Comparison of ENCODE assay signal across 8 mouse cellular contexts in genomic region chr7:24506476-24506837, GRCm38 (mm10). TPM values are rescaled to one million over a fixed set of nuclear protein-coding genes. Genes with fewer than 3 reads are reported as not detected.
DNase-seq lines count a peak whose midpoint lies in the region; ATAC-seq and TF ChIP-seq lines count a peak whose summit lies in the region.

No protein-coding gene starts in this region.

- H3K9me3 ChIP-seq in liver, embryonic 14.5 days (ENCODE audit: control insufficient read depth, low read length) = no peaks in the 10 kb centered on the region

- 3% methylated on average over 12 of the region's 12 CpGs for WGBS in liver, embryonic 14.5 days (ENCODE audit: insufficient replicate concordance)
- WGBS in small intestine, adult 2 months = 2% methylated on average over 12 of the region's 12 CpGs

- H3K4me2 ChIP-seq in liver, embryonic 14.5 days (ENCODE audit: low read depth) = peak overlapping the region; percentile 93

- peaks cover 14% of the 10 kb centered on the region for H3K27me3 ChIP-seq in liver, embryonic 14.5 days (ENCODE audit: control insufficient read depth, insufficient read depth, low read length)
- H3K27me3 ChIP-seq in small intestine, adult 2 months (ENCODE audit: control insufficient read depth, insufficient read depth, low read length) = peaks cover 13% of the 10 kb centered on the region; the same call in 1 of the 2 replicates

- no peak for TF ChIP-seq POLR2A in small intestine, adult 2 months (IDR thresholded peaks at IDR 0.05; ENCODE audit: low read depth, low read length)

- H3K27ac ChIP-seq in liver, embryonic 14.5 days = no peak overlapping the region
- no peak overlapping the region for H3K27ac ChIP-seq in small intestine, adult 2 months (ENCODE audit: insufficient read depth, low read depth, low read length)

- H3K9ac ChIP-seq in liver, embryonic 14.5 days (replicated peaks) = peak overlapping the region; percentile 75

- TF ChIP-seq EP300 in liver, embryonic 14.5 days (IDR thresholded peaks at IDR 0.05; ENCODE audit: low read depth) = no peak

- H3K36me3 ChIP-seq in liver, embryonic 14.5 days (replicated peaks; ENCODE audit: control insufficient read depth, insufficient read depth, low read depth) = no peaks in the 10 kb centered on the region
- no peaks in the 10 kb centered on the region for H3K36me3 ChIP-seq in small intestine, adult 2 months (ENCODE audit: control insufficient read depth, insufficient read depth, low read length)

- peaks cover 0 to 10% of the 10 kb centered on the region in 2 experiments; a peak in 3 of 4 replicates for H3K4me1 ChIP-seq in liver, embryonic 14.5 days (replicated peaks; ENCODE audit: control insufficient read depth in 2 of 2, insufficient read depth in 2 of 2, low read length in 1 of 2)
- H3K4me1 ChIP-seq in small intestine, adult 2 months (ENCODE audit: control insufficient read depth, insufficient read depth, insufficient read length, low read length) = peaks cover 2% of the 10 kb centered on the region

- peak overlapping the region; percentile 66 to 81 for H3K4me3 ChIP-seq in liver, embryonic 14.5 days (ENCODE audit: insufficient read depth in 1 of 2, low read depth in 2 of 2, low read length in 2 of 2)
- peak overlapping the region; percentile 98 for H3K4me3 ChIP-seq in small intestine, adult 2 months (ENCODE audit: low read depth, low read length)

- ATAC-seq in liver, embryonic 14.5 days (ENCODE audit: insufficient read depth) = no peak
- ATAC-seq in erythroid progenitor cell, adult 5-6 weeks (replicated peaks; ENCODE audit: low FRiP score, poor library complexity, severe bottlenecking) = no peak

- no peak for TF ChIP-seq CTCF in liver, embryonic 14.5 days (IDR thresholded peaks at IDR 0.05; ENCODE audit: low read depth)
- no peak for TF ChIP-seq CTCF in small intestine, adult 2 months (IDR thresholded peaks at IDR 0.05; ENCODE audit: extremely low read depth, insufficient read length, insufficient replicate concordance, low read depth, low read length)

- DNase-seq in ovary, postnatal 36 days (ENCODE audit: low spot score) = peak; percentile 24
- DNase-seq in ovary, adult 18-20 months (ENCODE audit: low spot score) = no peak
- DNase-seq in cerebellum, adult 9-11 months = peak; percentile 87
- peak; percentile 94 for DNase-seq in heart, adult 11 months
- peak; percentile 72 for DNase-seq in kidney, adult 18-20 months
- DNase-seq in liver, embryonic 14.5 days (ENCODE audit: low read depth in 3 of 3, low spot score in 3 of 3) = no peak

RNA-seq across cellular contexts. Expression of gene Zfp428, which starts 0.3 kb away (rescaled TPM):
- 3.8 and 4.0 TPM in 2 replicates for polyA plus RNA-seq in liver, embryonic 14.5 days (2012; rRNA removed)
- polyA plus RNA-seq in liver, embryonic 14.5 days (2014; fragmentation: Nextera tagmentation; extraction: Ambion mirVana) = 2.3 TPM in 2 replicates
- 6.4 and 15.7 TPM in 2 replicates for polyA plus RNA-seq in small intestine, adult 2 months (2012; rRNA removed)
- 0.84 TPM in 1 of 2 replicates, not detected in the other for total RNA-seq in erythroid progenitor cell, adult 5-6 weeks (2015; ENCODE audit: low replicate concordance)
- total RNA-seq in erythroid progenitor cell, adult 5-6 weeks (2017; ENCODE audit: low replicate concordance) = 2.0 TPM in 1 of 2 replicates, not detected in the other

RNA-seq across cellular contexts. Expression of gene AC161166.1, which starts 5.8 kb away (rescaled TPM):
- polyA plus RNA-seq in liver, embryonic 14.5 days (2012; rRNA removed) = not detected in 2 replicates
- not detected in 2 replicates for polyA plus RNA-seq in liver, embryonic 14.5 days (2014; fragmentation: Nextera tagmentation; extraction: Ambion mirVana)
- not detected in 2 replicates for polyA plus RNA-seq in small intestine, adult 2 months (2012; rRNA removed)
- total RNA-seq in erythroid progenitor cell, adult 5-6 weeks (2015; ENCODE audit: low replicate concordance) = not detected in 2 replicates
- not detected in 2 replicates for total RNA-seq in erythroid progenitor cell, adult 5-6 weeks (2017; ENCODE audit: low replicate concordance)

RNA-seq across cellular contexts. Expression of gene Irgq, which starts 24.0 kb away (rescaled TPM):
- 1.7 and 1.8 TPM in 2 replicates for polyA plus RNA-seq in liver, embryonic 14.5 days (2012; rRNA removed)
- polyA plus RNA-seq in liver, embryonic 14.5 days (2014; fragmentation: Nextera tagmentation; extraction: Ambion mirVana) = 1.0 and 1.6 TPM in 2 replicates
- polyA plus RNA-seq in small intestine, adult 2 months (2012; rRNA removed) = 8.5 and 12.3 TPM in 2 replicates
- total RNA-seq in erythroid progenitor cell, adult 5-6 weeks (2015; ENCODE audit: low replicate concordance) = 1.1 and 1.3 TPM in 2 replicates
- 0.90 and 2.8 TPM in 2 replicates for total RNA-seq in erythroid progenitor cell, adult 5-6 weeks (2017; ENCODE audit: low replicate concordance)

RNA-seq across cellular contexts. Expression of gene Cadm4, which starts 24.6 kb away (rescaled TPM):
- 0.43 and 0.48 TPM in 2 replicates for polyA plus RNA-seq in liver, embryonic 14.5 days (2012; rRNA removed)
- polyA plus RNA-seq in liver, embryonic 14.5 days (2014; fragmentation: Nextera tagmentation; extraction: Ambion mirVana) = 0.05 TPM in 1 of 2 replicates, not detected in the other
- 2.9 and 4.7 TPM in 2 replicates for polyA plus RNA-seq in small intestine, adult 2 months (2012; rRNA removed)
- total RNA-seq in erythroid progenitor cell, adult 5-6 weeks (2015; ENCODE audit: low replicate concordance) = not detected in 2 replicates
- total RNA-seq in erythroid progenitor cell, adult 5-6 weeks (2017; ENCODE audit: low replicate concordance) = not detected in 2 replicates

RNA-seq across cellular contexts. Expression of gene Pinlyp, which starts 39.5 kb away (rescaled TPM):
- polyA plus RNA-seq in liver, embryonic 14.5 days (2012; rRNA removed) = not detected in 2 replicates
- not detected in 2 replicates for polyA plus RNA-seq in liver, embryonic 14.5 days (2014; fragmentation: Nextera tagmentation; extraction: Ambion mirVana)
- polyA plus RNA-seq in small intestine, adult 2 months (2012; rRNA removed) = 0.13 TPM in 1 of 2 replicates, not detected in the other
- total RNA-seq in erythroid progenitor cell, adult 5-6 weeks (2015; ENCODE audit: low replicate concordance) = not detected in 2 replicates
- not detected in 2 replicates for total RNA-seq in erythroid progenitor cell, adult 5-6 weeks (2017; ENCODE audit: low replicate concordance)

Comparison
In these comparisons a context has a peak if more than half of its experiments do, and no peak if none do; other contexts are left out.
1. DNase-seq: peak in ovary, postnatal 36 days (single experiment), cerebellum, adult 9-11 months (single experiment), heart, adult 11 months (single experiment) and kidney, adult 18-20 months (single experiment); none in ovary, adult 18-20 months (single experiment) and liver, embryonic 14.5 days (0 of 3).